Mouse (Mus musculus): ENCODE data around the gene Pmepa1.

Pmepa1 gene

DNA sequence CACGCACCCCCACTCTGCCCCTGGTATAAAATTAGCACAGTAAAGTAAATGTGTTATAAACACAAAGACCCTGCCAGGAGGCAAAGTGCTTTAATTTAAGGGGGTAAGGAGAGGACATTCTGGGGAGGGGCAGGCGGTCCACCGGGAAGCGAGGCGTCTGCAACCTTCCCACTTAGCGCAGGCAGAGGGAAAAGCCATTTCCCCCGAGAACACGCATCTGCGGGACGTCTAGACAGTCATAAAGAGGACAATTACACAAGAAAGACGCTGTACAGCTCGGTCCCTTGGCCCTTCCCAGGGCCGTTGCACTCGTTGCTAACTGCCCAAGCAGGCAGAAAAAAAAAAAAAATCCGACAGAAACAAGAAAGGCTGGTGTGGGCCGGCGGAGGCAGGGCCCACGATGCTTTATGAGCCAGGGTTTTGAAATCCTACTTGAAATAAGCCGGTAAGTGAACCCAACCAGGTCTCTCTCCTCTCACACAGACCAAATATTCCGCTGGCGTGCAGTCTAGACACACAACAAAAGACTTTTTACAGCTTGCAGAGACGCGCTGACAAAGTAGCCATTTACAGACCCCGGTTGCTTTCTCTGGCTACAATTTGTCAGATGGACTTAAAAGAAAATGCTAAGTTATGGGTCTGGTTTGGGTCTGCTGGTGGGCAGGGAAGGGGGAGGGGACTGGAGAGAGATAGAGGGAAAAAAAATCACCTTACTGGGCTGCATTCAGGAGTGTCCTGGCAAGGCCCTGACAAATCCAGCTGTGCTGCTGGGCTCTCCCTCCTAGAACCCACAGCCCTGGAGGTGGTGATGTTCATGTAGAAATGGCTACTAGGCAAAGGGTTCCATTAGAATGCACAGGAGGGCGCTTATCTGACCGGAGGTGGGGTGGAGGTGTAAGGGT is 22.3 kb downstream of the Pmepa1 start:
- no peak for DNase-seq (ENCODE audit: low read depth, low spot score)

- DNase-seq (ENCODE audit: low read depth, low spot score): no peak
Measured at GRCm38 (mm10) chr2:173251675-173252074, 24.7 kb downstream of the Pmepa1 start.

DNA sequence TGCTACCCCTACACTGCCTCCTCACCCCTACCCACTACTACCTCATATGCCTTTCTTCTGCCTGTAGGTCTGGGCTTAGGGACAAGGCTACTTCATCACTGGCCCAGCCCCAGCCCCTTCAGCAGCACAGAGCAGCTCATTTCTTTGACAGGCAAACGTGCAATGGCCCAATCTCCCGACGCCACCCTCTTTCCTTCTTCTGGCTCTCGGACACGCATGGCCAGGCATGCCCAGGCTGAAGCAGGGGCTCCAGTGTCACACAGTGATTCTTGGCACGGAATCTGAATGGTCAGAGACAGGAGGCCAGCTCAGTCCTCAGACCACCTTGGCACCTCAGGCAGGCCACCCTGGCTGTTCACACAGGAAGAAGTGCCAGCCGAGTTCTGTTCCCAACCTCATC is 25.2 kb downstream of the Pmepa1 start:
- no peak for DNase-seq (ENCODE audit: low read depth, low spot score)

DNA sequence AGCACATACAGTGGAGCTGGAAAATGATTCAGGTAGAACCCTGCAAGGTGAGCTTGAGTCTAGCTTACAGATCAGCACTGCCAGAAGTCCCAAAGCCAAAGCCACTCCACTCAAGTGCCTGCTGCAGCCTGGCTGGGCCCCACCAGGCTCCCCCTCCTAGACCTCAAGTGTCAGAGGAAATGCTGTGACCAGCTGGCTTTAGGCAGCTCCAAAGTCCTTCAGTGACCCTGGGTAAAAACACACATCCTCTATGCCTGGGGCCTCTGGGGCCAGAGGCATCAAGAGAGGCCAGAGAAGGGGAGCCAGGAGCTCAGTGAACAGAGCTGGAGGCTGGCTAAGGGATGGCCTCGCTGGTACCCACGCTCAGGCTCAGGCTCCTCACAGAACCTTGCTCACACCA is 25.9 kb downstream of the Pmepa1 start:
- DNase-seq (ENCODE audit: low read depth, low spot score): no peak

- DNase-seq (ENCODE audit: low read depth, low spot score): no peak
Measured at GRCm38 (mm10) chr2:173249965-173250364, 26.4 kb downstream of the Pmepa1 start.

DNA sequence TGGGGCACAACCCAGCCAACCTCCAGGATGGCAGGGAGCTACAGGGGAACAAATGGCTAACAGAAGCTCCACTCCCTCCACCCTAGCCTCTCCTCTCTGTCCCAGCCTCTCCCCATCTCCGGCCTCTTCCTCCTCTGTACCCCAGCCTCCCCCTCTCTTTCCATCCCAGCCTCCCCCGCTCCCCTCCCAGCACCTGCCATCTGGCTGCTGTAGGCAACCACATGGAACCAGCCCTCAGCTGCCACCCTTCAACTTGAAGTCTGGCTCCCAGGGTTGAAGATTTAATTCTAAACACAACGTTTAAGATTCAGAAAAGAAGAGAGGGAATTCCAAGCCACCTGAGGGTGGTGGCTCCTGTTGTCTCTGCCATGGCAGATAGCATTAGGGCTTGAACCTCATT is 26.9 kb downstream of the Pmepa1 start:
- no peak for DNase-seq (ENCODE audit: low read depth, low spot score)

- no peak for DNase-seq (ENCODE audit: low read depth, low spot score)
Measured at GRCm38 (mm10) chr2:173248822-173249221, 27.5 kb downstream of the Pmepa1 start.

GRCm38 (mm10) chr2:173247911-173248310 is 28.4 kb downstream of the Pmepa1 start:
- no peak for DNase-seq (ENCODE audit: low read depth, low spot score)

GRCm38 (mm10) chr2:173247197-173247596 is 29.1 kb downstream of the Pmepa1 start:
- no peak for DNase-seq (ENCODE audit: low read depth, low spot score)

- DNase-seq (ENCODE audit: low read depth, low spot score): no peak
Measured at GRCm38 (mm10) chr2:173246688-173247087, 29.6 kb downstream of the Pmepa1 start.

- no peak for DNase-seq (ENCODE audit: low read depth, low spot score)
Measured at GRCm38 (mm10) chr2:173245258-173245657, 31.1 kb downstream of the Pmepa1 start.

- DNase-seq (ENCODE audit: low read depth, low spot score): no peak
Measured at GRCm38 (mm10) chr2:173244108-173244507, 32.2 kb downstream of the Pmepa1 start.

- DNase-seq (ENCODE audit: low read depth, low spot score): no peak
Measured at GRCm38 (mm10) chr2:173243616-173244015, 32.7 kb downstream of the Pmepa1 start.

DNA sequence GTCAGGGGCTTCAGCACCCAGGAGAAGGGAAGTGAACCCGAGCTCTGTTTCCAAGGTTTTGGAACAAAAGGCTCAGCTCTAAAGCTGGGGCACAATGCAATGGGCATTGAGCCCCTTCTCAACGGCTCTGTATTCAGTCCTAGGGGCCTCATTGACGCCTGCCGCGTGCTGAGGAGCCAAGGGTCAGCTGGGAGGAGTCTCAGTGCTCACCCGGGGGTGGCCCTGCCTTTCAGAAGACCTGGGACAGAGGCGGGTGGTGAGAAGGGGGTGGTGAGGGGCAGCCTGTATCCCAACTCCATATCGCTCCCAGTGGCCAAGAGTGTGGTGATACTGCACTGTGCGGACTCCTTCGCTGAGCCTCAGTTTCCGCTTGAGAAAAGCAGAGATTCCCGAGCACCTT is 33.5 kb downstream of the Pmepa1 start:
- DNase-seq (ENCODE audit: low read depth, low spot score): no peak

- DNase-seq (ENCODE audit: low read depth, low spot score): no peak
Measured at GRCm38 (mm10) chr2:173240738-173241137, 35.6 kb downstream of the Pmepa1 start.

GRCm38 (mm10) chr2:173238522-173238921 is 37.8 kb downstream of the Pmepa1 start:
- DNase-seq (ENCODE audit: low read depth, low spot score): no peak

- no peak for DNase-seq (ENCODE audit: low read depth, low spot score)
Measured at GRCm38 (mm10) chr2:173235435-173236332, 40.6 kb downstream of the Pmepa1 start.

DNA sequence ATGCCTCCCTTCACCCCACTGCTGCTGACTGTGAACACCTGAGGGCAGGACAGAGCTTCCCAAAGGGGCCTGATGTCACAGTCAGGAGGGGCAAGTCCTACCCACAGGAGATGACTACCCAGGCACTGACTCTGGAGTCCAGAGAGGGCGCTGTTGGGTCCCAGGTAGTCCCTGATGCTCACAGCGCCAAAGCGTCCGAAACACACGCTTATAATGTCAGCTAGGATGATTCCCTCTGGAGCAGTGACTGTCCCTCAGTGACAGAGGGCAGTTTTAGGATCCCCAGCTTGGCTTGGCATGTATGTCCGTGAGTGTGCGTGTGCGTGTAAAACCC is 43.6 kb downstream of the Pmepa1 start:
- DNase-seq (ENCODE audit: low read depth, low spot score): peak; percentile 42

DNA sequence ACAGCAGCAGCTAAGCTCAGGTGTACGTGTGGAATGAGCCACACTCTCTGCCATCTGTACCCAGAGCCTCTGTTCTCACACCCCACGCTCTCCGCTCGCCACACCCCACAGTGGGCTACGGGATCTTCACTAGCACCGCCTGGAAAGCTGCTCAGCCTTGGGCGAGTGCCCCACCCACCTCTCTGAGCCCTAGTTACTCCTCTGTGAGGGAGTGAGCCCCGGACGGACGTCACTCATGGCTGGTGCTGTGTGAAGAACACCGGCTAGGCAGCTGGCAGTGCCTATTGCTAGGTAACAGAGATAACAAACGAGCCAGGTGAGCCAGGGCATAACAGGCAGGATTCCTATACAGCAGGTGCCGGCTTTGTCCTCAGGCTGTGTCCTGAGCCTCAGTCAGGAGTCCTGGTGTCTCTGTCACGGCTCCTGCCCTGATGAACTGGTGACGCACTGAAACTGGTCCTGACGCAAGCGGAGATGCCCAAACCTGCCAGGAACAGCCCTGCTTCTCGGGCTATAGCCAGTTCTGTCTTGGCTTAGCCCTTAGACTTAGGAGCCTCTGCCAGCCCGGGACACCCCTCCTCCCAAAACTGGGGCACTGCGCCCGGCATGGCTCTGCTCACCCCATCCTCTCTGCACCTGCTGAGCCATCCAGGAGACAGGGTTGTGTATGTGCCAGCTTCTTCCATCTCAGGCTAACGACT is 44.1 kb downstream of the Pmepa1 start:
- DNase-seq (ENCODE audit: low read depth, low spot score): no peak

GRCm38 (mm10) chr2:173229578-173230224 is 46.6 kb downstream of the Pmepa1 start:
- peak; percentile 87 for DNase-seq (ENCODE audit: low read depth, low spot score)

- no peak for DNase-seq (ENCODE audit: low read depth, low spot score)
Measured at GRCm38 (mm10) chr2:173228567-173228966, 47.8 kb downstream of the Pmepa1 start.
